Mouse (Mus musculus): ENCODE measurements at regions not wholly inside any gene's neighbourhood (a gene's known extent, or its start where the extent isn't known, plus 50 kb on each side); places are given as distances from the start of the nearest gene placed in this dataset.

- TF ChIP-seq POLR2A (IDR thresholded peaks at IDR 0.05; ENCODE audit: borderline replicate concordance, extremely low read depth, insufficient read depth, insufficient read length, poor library complexity, severe bottlenecking): no peak
- no peak for TF ChIP-seq CTCF (IDR thresholded peaks at IDR 0.05; ENCODE audit: borderline replicate concordance, extremely low read depth, insufficient read depth, insufficient read length)
Measured at GRCm38 (mm10) chr7:39933946-39934345, 416.4 kb downstream of the Zfp619 start.
